Mouse (Mus musculus) frontal cortex, postnatal 25 days (tissue): Measurements from ENCODE around the gene Gm7168.
"Not testable (repeated sequence)": the region's sequence is repeated elsewhere in the genome, so short reads cannot be mapped to it uniquely, and the experiment has no call there.

Experiments used
- DNase-seq, 2 experiments: peaks; one replicate each; pipeline ENCODE4 v3.0.0; 2022; ENCODE audit warnings: low spot score in 2 of 2

Gm7168 gene

GRCm38 (mm10) chr17:13993425-13993824 lies 45.3 kb downstream of the Gm7168 start:
- not testable (repeated sequence) for DNase-seq
